Mouse (Mus musculus) embryonic facial prominence, embryonic 11.5 days (tissue): ENCODE results near the gene Hyal1. TPM values are rescaled to one million over a fixed set of nuclear protein-coding genes. Genes with fewer than 3 reads are reported as not detected.
A peak's percentile ranks its signal among the peaks of the same experiment; 100 is the strongest.

Experiments used
- ATAC-seq: fragments of 200-750 bp; cut with Nextera tagmentation; replicated peaks from 2 replicates; pipeline ENCODE4 v1.8.0; 2017; ENCODE audit warnings: low read depth; ENCODE audit not compliant: insufficient number of reproducible peaks, low FRiP score, low TSS enrichment
- DNase-seq: peaks from one replicate; pipeline ENCODE4 v3.0.0-alpha.2; 2015; ENCODE audit warnings: low spot score
- H3K27ac ChIP-seq: fragments of 300-500 bp; sonication (generic); replicated peaks from 2 replicates; pipeline ENCODE4 v1.5.1; 2014; ENCODE audit warnings: mild to moderate bottlenecking, low read depth, low read length, control low read depth
- H3K27me3 ChIP-seq: fragments of 300-500 bp; sonication (generic); 2 replicates; pipeline ENCODE4 v1.6.1; 2014; ENCODE audit warnings: mild to moderate bottlenecking, low read length, moderate library complexity, mixed read lengths; ENCODE audit not compliant: control insufficient read depth, insufficient read depth
- H3K36me3 ChIP-seq: fragments of 300-500 bp; sonication (generic); replicated peaks from 2 replicates; pipeline ENCODE4 v1.6.1; 2014; ENCODE audit warnings: low read depth, mild to moderate bottlenecking, low read length, moderate library complexity, mixed read lengths; ENCODE audit not compliant: control insufficient read depth, insufficient read depth
- H3K4me1 ChIP-seq: fragments of 300-500 bp; sonication (generic); 2 replicates; pipeline ENCODE4 v1.6.1; 2014; ENCODE audit warnings: low read length, mixed read lengths; ENCODE audit not compliant: control insufficient read depth, insufficient read depth
- H3K4me2 ChIP-seq: fragments of 300-500 bp; sonication (generic); 2 replicates; pipeline ENCODE4 v1.6.1; 2014; ENCODE audit warnings: low read depth, mild to moderate bottlenecking, control low read depth, low read length, moderate library complexity
- H3K4me3 ChIP-seq: fragments of 300-500 bp; sonication (generic); 2 replicates; pipeline ENCODE4 v1.5.1; 2014; ENCODE audit warnings: low read depth, low read length, control low read depth
- H3K9ac ChIP-seq: fragments of 300-500 bp; sonication (generic); replicated peaks from 2 replicates; pipeline ENCODE4 v1.6.1; 2014; ENCODE audit warnings: mild to moderate bottlenecking, control low read depth, low read length
- H3K9me3 ChIP-seq: fragments of 300-500 bp; sonication (generic); replicated peaks from 2 replicates; pipeline ENCODE4 v1.6.1; 2016; ENCODE audit warnings: mild to moderate bottlenecking, low read length, inconsistent platforms, mixed read lengths; ENCODE audit not compliant: control insufficient read depth
- WGBS: fragments of 180-500 bp; shearing (Covaris S2); extraction: QIAGEN DNeasy Blood & Tissue Kit; methylation state at CpG from one replicate; pipeline ENCODE4 v1.1.7; 2014; 5-methylcytosine and 5-hydroxymethylcytosine counted together
- polyA plus RNA-seq: library from polyadenylated mRNA; unstranded; fragments of >200 nt; fragmentation: Nextera tagmentation; extraction: Ambion mirVana; gene quantifications from 2 replicates; pipeline ENCODE4 v1.2.1, GENCODE M21; 2014

Gene Hyal1
- polyA plus RNA-seq, 1 experiment from 2014 or later, result 5.3 TPM

- Histone ChIP-seq H3K9ac (no peak overlapping the region; the same call in 1 of the 2 replicates), H3K27me3 (no peaks in the 10 kb centered on the region), H3K4me2 (no peak overlapping the region), H3K4me3 (no peak overlapping the region), H3K9me3 (no peaks in the 10 kb centered on the region), H3K27ac (no peak overlapping the region), H3K36me3 (peaks cover under 1% of the 10 kb centered on the region; the same call in 1 of the 2 replicates), H3K4me1 (peaks cover 27% of the 10 kb centered on the region)
- DNase-seq, result no peak
- ATAC-seq, result no peak
- whole genome bisulfite sequencing, result 88% methylated on average over 12 of the region's 12 CpGs
Observed at GRCm38 (mm10) chr9:107625351-107626128, 48.8 kb downstream of the Hyal1 start.

GRCm38 (mm10) chr9:107626158-107626843, 49.6 kb downstream of the Hyal1 start:
- H3K4me1 ChIP-seq, result peaks cover 32% of the 10 kb centered on the region
- H3K4me2 ChIP-seq, result peak overlapping the region; percentile 34; the same call in 1 of the 2 replicates
- 0 out of 2 replicates have a peak overlapping the region, but pooled peaks have one; percentile 6 for H3K4me3 ChIP-seq
- H3K9me3 ChIP-seq, result no peaks in the 10 kb centered on the region
- H3K27me3 ChIP-seq, result no peaks in the 10 kb centered on the region
- H3K27ac ChIP-seq, result peak overlapping the region; percentile 86
- DNase-seq (peak; percentile 53), ATAC-seq (peak; percentile 29)
- H3K9ac ChIP-seq, result peak overlapping the region; percentile 41
- H3K36me3 ChIP-seq, result no peaks in the 10 kb centered on the region
- WGBS, result 46% methylated on average over 15 of the region's 15 CpGs

GRCm38 (mm10) chr9:107626844-107627277, 50.1 kb downstream of the Hyal1 start:
- H3K9ac ChIP-seq, result peak overlapping the region; percentile 41
- no peaks in the 10 kb centered on the region for H3K27me3 ChIP-seq
- peak; percentile 81 for ATAC-seq
- peak overlapping the region; percentile 34; the same call in 1 of the 2 replicates for H3K4me2 ChIP-seq
- no peaks in the 10 kb centered on the region for H3K36me3 ChIP-seq
- peaks cover 32% of the 10 kb centered on the region for H3K4me1 ChIP-seq
- H3K27ac ChIP-seq, result peak overlapping the region; percentile 86
- H3K4me3 ChIP-seq, result 0 out of 2 replicates have a peak overlapping the region, but pooled peaks have one; percentile 6
- WGBS, result 0% methylated on average over 2 of the region's 2 CpGs
- no peaks in the 10 kb centered on the region for H3K9me3 ChIP-seq
- peak; percentile 97 for DNase-seq

- H3K27me3 ChIP-seq, result no peaks in the 10 kb centered on the region
- peak overlapping the region; percentile 58 for H3K9ac ChIP-seq
- 38% methylated on average over 20 of the region's 20 CpGs for WGBS
- H3K4me2 ChIP-seq, result no peak overlapping the region
- ATAC-seq (no peak), DNase-seq (no peak)
- no peaks in the 10 kb centered on the region for H3K36me3 ChIP-seq
- H3K27ac ChIP-seq, result peak overlapping the region; percentile 86
- no peaks in the 10 kb centered on the region for H3K9me3 ChIP-seq
- H3K4me1 ChIP-seq, result peaks cover 32% of the 10 kb centered on the region
- H3K4me3 ChIP-seq, result no peak overlapping the region
Observed at GRCm38 (mm10) chr9:107627387-107628255, 50.9 kb downstream of the Hyal1 start.

- H3K36me3 ChIP-seq, result no peaks in the 10 kb centered on the region
- peak overlapping the region; percentile 58 for H3K9ac ChIP-seq
- no peak for ATAC-seq
- DNase-seq, result peak; percentile 28
- H3K9me3 ChIP-seq, result no peaks in the 10 kb centered on the region
- H3K27ac ChIP-seq, result peak overlapping the region; percentile 95
- H3K4me3 ChIP-seq, result no peak overlapping the region
- peaks cover 35% of the 10 kb centered on the region for H3K4me1 ChIP-seq
- WGBS, result 49% methylated on average over 15 of the region's 15 CpGs
- peak overlapping the region; percentile 13 for H3K4me2 ChIP-seq
- no peaks in the 10 kb centered on the region for H3K27me3 ChIP-seq
Observed at GRCm38 (mm10) chr9:107628721-107629410, 52.1 kb downstream of the Hyal1 start.

GRCm38 (mm10) chr9:107629411-107629730, 52.6 kb downstream of the Hyal1 start:
- Histone ChIP-seq H3K27ac (peak overlapping the region; percentile 95), H3K27me3 (no peaks in the 10 kb centered on the region), H3K4me3 (no peak overlapping the region), H3K9ac (peak overlapping the region; percentile 15; the same call in 1 of the 2 replicates), H3K4me1 (peaks cover 37% of the 10 kb centered on the region), H3K36me3 (no peaks in the 10 kb centered on the region), H3K9me3 (no peaks in the 10 kb centered on the region), H3K4me2 (peak overlapping the region; percentile 13; the same call in 1 of the 2 replicates)
- DNase-seq (no peak), ATAC-seq (no peak)
- WGBS, result 29% methylated on average over 4 of the region's 4 CpGs

GRCm38 (mm10) chr9:107629901-107630425, 53.2 kb downstream of the Hyal1 start:
- Histone ChIP-seq H3K27ac (peak overlapping the region; percentile 95), H3K9ac (peak overlapping the region; percentile 58), H3K27me3 (no peaks in the 10 kb centered on the region), H3K4me3 (peak overlapping the region; percentile 15), H3K9me3 (no peaks in the 10 kb centered on the region), H3K4me1 (peaks cover 39% of the 10 kb centered on the region), H3K36me3 (no peaks in the 10 kb centered on the region), H3K4me2 (peak overlapping the region; percentile 38)
- ATAC-seq (no peak), DNase-seq (peak; percentile 48)
- 13% methylated on average over 14 of the region's 14 CpGs for WGBS
